Mouse (Mus musculus): ENCODE measurements around the gene Ssbp4. TPM values are rescaled to one million over a fixed set of nuclear protein-coding genes. Genes with fewer than 3 reads are reported as not detected.

Gene Ssbp4
- 62.1 and 82.6 TPM in 2 replicates for polyA plus RNA-seq (2015; fragmentation: Nextera tagmentation; extraction: Ambion mirVana)

- Histone ChIP-seq H3K4me3 (peak within 1 kb of the TSS; percentile 85), H3K9me3 (replicated peaks) (no peaks in the 10 kb centered on the region), H3K36me3 (no peaks in the 10 kb centered on the region), H3K4me2 (peak within 1 kb of the TSS; percentile 96), H3K4me1 (replicated peaks) (peaks cover 55% of the 10 kb centered on the region), H3K9ac (peak within 1 kb of the TSS; percentile 88), H3K27me3 (no peaks in the 10 kb centered on the region), H3K27ac (peak within 1 kb of the TSS; percentile 93)
- 0 out of 2 replicates have a peak, but pooled peaks have one; percentile 0 for ATAC-seq (replicated peaks; ENCODE audit: insufficient number of reproducible peaks, insufficient read depth, low FRiP score, low read depth)
- WGBS = 3% methylated on average over 26 of the region's 26 CpGs
Measured at GRCm38 (mm10) chr8:70608749-70609367, at the start of gene Ssbp4. TSS of gene Ssbp4 (minus strand) at chr8:70608872.

- Histone ChIP-seq H3K4me2 (peak overlapping the region; percentile 96), H3K27me3 (no peaks in the 10 kb centered on the region), H3K9me3 (replicated peaks) (no peaks in the 10 kb centered on the region), H3K36me3 (peaks cover 29% of the 10 kb centered on the region), H3K9ac (peak overlapping the region; percentile 23), H3K4me3 (no peak overlapping the region), H3K4me1 (replicated peaks) (peaks cover 27% of the 10 kb centered on the region), H3K27ac (no peak overlapping the region)
- WGBS = 87% methylated on average over 2 of the region's 2 CpGs
- ATAC-seq (replicated peaks; ENCODE audit: insufficient number of reproducible peaks, insufficient read depth, low FRiP score, low read depth) = no peak
Measured at GRCm38 (mm10) chr8:70657739-70658138, 49.1 kb upstream of the Ssbp4 start.

GRCm38 (mm10) chr8:70657214-70657613 lies 48.5 kb upstream of the Ssbp4 start:
- Histone ChIP-seq H3K36me3 (peaks cover 33% of the 10 kb centered on the region), H3K27ac (no peak overlapping the region), H3K9me3 (replicated peaks) (no peaks in the 10 kb centered on the region), H3K4me1 (replicated peaks) (peaks cover 27% of the 10 kb centered on the region), H3K4me2 (no peak overlapping the region), H3K27me3 (no peaks in the 10 kb centered on the region), H3K4me3 (no peak overlapping the region), H3K9ac (no peak overlapping the region)
- WGBS = 89% methylated on average over 3 of the region's 3 CpGs
- no peak for ATAC-seq (replicated peaks; ENCODE audit: insufficient number of reproducible peaks, insufficient read depth, low FRiP score, low read depth)

GRCm38 (mm10) chr8:70656193-70656790 lies 47.6 kb upstream of the Ssbp4 start:
- no peak overlapping the region for H3K9ac ChIP-seq
- ATAC-seq (replicated peaks; ENCODE audit: insufficient number of reproducible peaks, insufficient read depth, low FRiP score, low read depth) = no peak
- peaks cover 42% of the 10 kb centered on the region for H3K36me3 ChIP-seq
- no peak overlapping the region for H3K4me2 ChIP-seq
- no peaks in the 10 kb centered on the region for H3K27me3 ChIP-seq
- WGBS = 81% methylated on average over 13 of the region's 13 CpGs
- H3K9me3 ChIP-seq (replicated peaks) = no peaks in the 10 kb centered on the region
- no peak overlapping the region for H3K4me3 ChIP-seq
- H3K27ac ChIP-seq = no peak overlapping the region
- peaks cover 27% of the 10 kb centered on the region for H3K4me1 ChIP-seq (replicated peaks)

- Histone ChIP-seq H3K9me3 (replicated peaks) (no peaks in the 10 kb centered on the region), H3K9ac (no peak overlapping the region), H3K4me2 (no peak overlapping the region), H3K4me3 (no peak overlapping the region), H3K27ac (no peak overlapping the region), H3K36me3 (peaks cover 49% of the 10 kb centered on the region), H3K4me1 (replicated peaks) (peaks cover 27% of the 10 kb centered on the region), H3K27me3 (no peaks in the 10 kb centered on the region)
- WGBS = 61% methylated on average over 2 of the region's 2 CpGs
- no peak for ATAC-seq (replicated peaks; ENCODE audit: insufficient number of reproducible peaks, insufficient read depth, low FRiP score, low read depth)
Measured at GRCm38 (mm10) chr8:70655469-70655868, 46.8 kb upstream of the Ssbp4 start.

GRCm38 (mm10) chr8:70654121-70654520 lies 45.4 kb upstream of the Ssbp4 start:
- peaks cover 55% of the 10 kb centered on the region for H3K36me3 ChIP-seq
- no peak overlapping the region for H3K27ac ChIP-seq
- H3K4me1 ChIP-seq (replicated peaks) = peaks cover 33% of the 10 kb centered on the region
- H3K4me3 ChIP-seq = no peak overlapping the region
- no peaks in the 10 kb centered on the region for H3K9me3 ChIP-seq (replicated peaks)
- H3K27me3 ChIP-seq = no peaks in the 10 kb centered on the region
- H3K9ac ChIP-seq = no peak overlapping the region
- H3K4me2 ChIP-seq = no peak overlapping the region
- 53% methylated on average over 1 of the region's 1 CpGs for WGBS
- no peak for ATAC-seq (replicated peaks; ENCODE audit: insufficient number of reproducible peaks, insufficient read depth, low FRiP score, low read depth)

GRCm38 (mm10) chr8:70653226-70653625 lies 44.6 kb upstream of the Ssbp4 start:
- H3K36me3 ChIP-seq = peaks cover 55% of the 10 kb centered on the region

GRCm38 (mm10) chr8:70650351-70650750 lies 41.7 kb upstream of the Ssbp4 start:
- Histone ChIP-seq H3K9me3 (replicated peaks) (no peaks in the 10 kb centered on the region), H3K36me3 (peaks cover 41% of the 10 kb centered on the region), H3K27me3 (no peaks in the 10 kb centered on the region), H3K27ac (peak overlapping the region; percentile 89), H3K4me2 (no peak overlapping the region), H3K4me3 (no peak overlapping the region), H3K4me1 (replicated peaks) (peaks cover 51% of the 10 kb centered on the region), H3K9ac (no peak overlapping the region)
- WGBS = 89% methylated on average over 17 of the region's 17 CpGs
- no peak for ATAC-seq (replicated peaks; ENCODE audit: insufficient number of reproducible peaks, insufficient read depth, low FRiP score, low read depth)

More at GRCm38 (mm10) chr8:70653226-70653625, 44.6 kb upstream of the Ssbp4 start:
- no peak overlapping the region for H3K27ac ChIP-seq
- H3K27me3 ChIP-seq = no peaks in the 10 kb centered on the region
- no peaks in the 10 kb centered on the region for H3K9me3 ChIP-seq (replicated peaks)
- WGBS = 63% methylated on average over 2 of the region's 2 CpGs
- peaks cover 33% of the 10 kb centered on the region for H3K4me1 ChIP-seq (replicated peaks)
- H3K4me2 ChIP-seq = no peak overlapping the region
- no peak overlapping the region for H3K4me3 ChIP-seq
- no peak for ATAC-seq (replicated peaks; ENCODE audit: insufficient number of reproducible peaks, insufficient read depth, low FRiP score, low read depth)
- no peak overlapping the region for H3K9ac ChIP-seq

GRCm38 (mm10) chr8:70649324-70649723 lies 40.7 kb upstream of the Ssbp4 start:
- Histone ChIP-seq H3K9me3 (replicated peaks) (no peaks in the 10 kb centered on the region), H3K9ac (0 out of 2 replicates have a peak overlapping the region, but pooled peaks have one; percentile 26), H3K36me3 (peaks cover 30% of the 10 kb centered on the region), H3K4me2 (no peak overlapping the region), H3K27me3 (no peaks in the 10 kb centered on the region), H3K4me3 (no peak overlapping the region), H3K27ac (peak overlapping the region; percentile 89), H3K4me1 (replicated peaks) (peaks cover 53% of the 10 kb centered on the region)
- WGBS = 15% methylated on average over 4 of the region's 4 CpGs
- peak; percentile 87 for ATAC-seq (replicated peaks; ENCODE audit: insufficient number of reproducible peaks, insufficient read depth, low FRiP score, low read depth)

- no peaks in the 10 kb centered on the region for H3K27me3 ChIP-seq
- peak overlapping the region; percentile 89 for H3K27ac ChIP-seq
- H3K36me3 ChIP-seq = peaks cover 28% of the 10 kb centered on the region
- H3K4me3 ChIP-seq = no peak overlapping the region
- H3K4me2 ChIP-seq = no peak overlapping the region
- no peaks in the 10 kb centered on the region for H3K9me3 ChIP-seq (replicated peaks)
- WGBS = 46% methylated on average over 3 of the region's 3 CpGs
- H3K4me1 ChIP-seq (replicated peaks) = peaks cover 53% of the 10 kb centered on the region
- peak overlapping the region; percentile 26; the same call in 1 of the 2 replicates for H3K9ac ChIP-seq
- ATAC-seq (replicated peaks; ENCODE audit: insufficient number of reproducible peaks, insufficient read depth, low FRiP score, low read depth) = 0 out of 2 replicates have a peak, but pooled peaks have one; percentile 16
Measured at GRCm38 (mm10) chr8:70648921-70649320, 40.2 kb upstream of the Ssbp4 start.

GRCm38 (mm10) chr8:70648164-70648442 lies 39.4 kb upstream of the Ssbp4 start:
- Histone ChIP-seq H3K36me3 (peaks cover 28% of the 10 kb centered on the region), H3K4me1 (replicated peaks) (peaks cover 53% of the 10 kb centered on the region), H3K27ac (peak overlapping the region; percentile 89), H3K27me3 (no peaks in the 10 kb centered on the region), H3K4me3 (no peak overlapping the region), H3K9ac (no peak overlapping the region), H3K4me2 (no peak overlapping the region), H3K9me3 (replicated peaks) (no peaks in the 10 kb centered on the region)
- ATAC-seq (replicated peaks; ENCODE audit: insufficient number of reproducible peaks, insufficient read depth, low FRiP score, low read depth) = no peak
- WGBS = 41% methylated on average over 1 of the region's 1 CpGs
